Mouse (Mus musculus): ENCODE data around the gene Lrrc63. TPM values are rescaled to one million over a fixed set of nuclear protein-coding genes. Genes with fewer than 3 reads are reported as not detected.

The Lrrc63 gene
- under 1 TPM; 0.22 to 0.26 TPM for total RNA-seq (2023)

DNA sequence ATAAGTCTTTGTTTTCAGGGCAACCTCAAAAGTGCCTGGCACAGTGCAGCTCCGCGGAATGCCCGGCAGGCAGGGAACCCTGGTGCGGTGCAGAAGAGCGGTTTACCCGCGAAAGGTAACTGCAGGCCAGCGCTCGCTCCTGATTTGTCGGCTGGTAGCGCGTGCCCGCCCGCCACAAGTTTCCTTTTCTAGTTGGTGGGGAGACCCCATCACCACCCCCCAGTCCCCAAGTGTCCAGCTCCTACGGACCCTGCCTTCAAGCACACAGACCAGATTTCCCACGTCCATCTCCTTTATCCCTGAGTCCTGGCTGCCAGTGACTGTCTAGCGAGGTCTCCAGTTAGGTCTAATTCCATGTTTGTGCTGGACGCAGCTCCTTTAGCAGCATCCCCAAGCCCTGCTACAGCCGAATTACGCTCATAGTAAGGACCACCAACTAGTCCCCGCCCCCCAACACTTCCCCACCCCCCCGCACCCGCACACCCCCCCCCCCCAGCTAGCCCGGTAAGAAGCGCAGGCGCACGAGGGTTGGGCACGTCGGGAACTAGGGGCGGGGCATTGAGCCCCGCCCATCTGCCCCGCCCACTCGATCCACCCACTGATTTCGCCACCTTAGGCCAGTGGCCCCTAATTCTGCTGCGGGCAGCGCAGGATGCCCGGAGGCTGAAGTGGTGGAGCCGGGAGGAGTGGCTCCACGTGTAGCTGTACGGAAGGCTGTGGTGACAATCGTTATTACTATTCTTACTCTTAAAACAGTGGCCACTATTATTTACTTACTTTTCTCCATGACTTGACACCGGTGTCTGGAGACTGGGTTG, at the start of gene Lrrc63, which contains the start of gene Lcp1:
Lrrc63 (minus strand) TSS at position 381 of the 818 bp plus-strand sequence.
Lcp1 (plus strand) TSS at position 601 of the 818 bp plus-strand sequence.

Other genes with a start within 250 kb of the Lrrc63 start
- gene Lrch1, start 183.0 kb downstream of the Lrrc63 start, total RNA-seq (2023), result 10 to 100 TPM; 26.6 to 32.6 TPM
- gene Rubcnl, start 114.9 kb downstream of the Lrrc63 start, total RNA-seq (2023), result 10 to 100 TPM; 17.9 to 20.6 TPM
- gene Lcp1, start 220 bp upstream of the Lrrc63 start, total RNA-seq (2023), result 1,000 to 10,000 TPM; 1,287 to 1,390 TPM
- gene Cpb2, start 111.4 kb upstream of the Lrrc63 start, total RNA-seq (2023), result not detected
- gene Zc3h13, start 153.5 kb upstream of the Lrrc63 start, total RNA-seq (2023), result 10 to 100 TPM; 22.9 to 27.1 TPM